In the genomic region with DNA sequence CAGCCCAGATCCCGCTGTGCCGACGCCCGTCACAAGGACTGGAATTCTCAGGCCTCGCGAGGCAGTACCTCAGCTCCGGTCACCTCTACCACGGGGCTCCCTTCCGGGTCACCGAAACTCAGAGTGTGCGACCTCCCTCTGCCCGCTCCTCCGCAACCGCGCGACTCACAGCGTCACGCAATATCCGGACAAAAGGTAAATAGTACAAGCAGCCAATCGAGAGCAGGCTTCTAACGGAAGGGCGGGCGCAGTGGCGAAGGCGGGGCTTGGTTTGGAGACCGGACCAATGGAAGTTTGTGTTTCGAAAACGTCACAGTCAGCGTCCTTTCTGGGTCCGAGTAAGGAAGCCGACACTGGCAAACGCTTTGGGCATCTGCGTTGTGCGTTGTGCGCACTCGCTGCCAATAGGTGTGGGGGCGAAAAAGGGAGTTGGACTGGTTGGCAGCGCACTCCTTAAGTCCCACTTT, we compare ENCODE assay signal across 8 mouse cellular contexts. TPM values are rescaled to one million over a fixed set of nuclear protein-coding genes. Genes with fewer than 3 reads are reported as not detected.
DNase-seq lines count a peak whose midpoint lies in the region; ATAC-seq and TF ChIP-seq lines count a peak whose summit lies in the region.

Ghitm (minus strand) TSS at position 146 of the 467 bp plus-strand sequence.

- H3K27me3 ChIP-seq in embryonic facial prominence, embryonic 14.5 days (replicated peaks; ENCODE audit: control insufficient read depth, insufficient read depth, low read length), result no peaks in the 10 kb centered on the region
- H3K27me3 ChIP-seq in heart, adult 2 months (ENCODE audit: control insufficient read depth, insufficient read depth, low read length), result no peaks in the 10 kb centered on the region
- H3K27me3 ChIP-seq in limb, embryonic 13.5 days, result no peaks in the 10 kb centered on the region
- H3K27me3 ChIP-seq in midbrain, embryonic 16.5 days (ENCODE audit: control insufficient read depth, insufficient read depth, low read depth, low read length), result no peaks in the 10 kb centered on the region

- H3K36me3 ChIP-seq in embryonic facial prominence, embryonic 14.5 days (ENCODE audit: control insufficient read depth, insufficient read depth, low read length), result peaks cover 30% of the 10 kb centered on the region
- peaks cover 20% of the 10 kb centered on the region for H3K36me3 ChIP-seq in heart, adult 2 months (ENCODE audit: control insufficient read depth, insufficient read depth, low read length)
- H3K36me3 ChIP-seq in limb, embryonic 13.5 days, result peaks cover 22% of the 10 kb centered on the region
- H3K36me3 ChIP-seq in midbrain, embryonic 16.5 days (ENCODE audit: control insufficient read depth, insufficient read depth, low read length), result peaks cover 2% of the 10 kb centered on the region; the same call in 1 of the 2 replicates

- peak; percentile 98 for DNase-seq in 3T3-L1 (ENCODE audit: low read depth, low spot score)
- peak; percentile 80 to 89 for DNase-seq in adrenal gland, postnatal 4 days (ENCODE audit: low spot score in 2 of 2)
- DNase-seq in embryonic facial prominence, embryonic 14.5 days (ENCODE audit: low spot score), result peak; percentile 99
- DNase-seq in heart, adult 2 months, result peak; percentile 96 to 97
- peak; percentile 98 to 99 for DNase-seq in kidney, adult 8-10 months
- DNase-seq in spleen, postnatal 10 days (ENCODE audit: low spot score in 2 of 2), result peak; percentile 92 to 97

- peaks cover 4% of the 10 kb centered on the region; the same call in 1 of the 2 replicates for H3K4me1 ChIP-seq in embryonic facial prominence, embryonic 14.5 days (ENCODE audit: control insufficient read depth, insufficient read depth, low read length)
- peaks cover 2% of the 10 kb centered on the region; the same call in 1 of the 2 replicates for H3K4me1 ChIP-seq in heart, adult 2 months (ENCODE audit: control insufficient read depth, insufficient read depth, low read length)
- peaks cover 6% of the 10 kb centered on the region; the same call in 1 of the 2 replicates for H3K4me1 ChIP-seq in limb, embryonic 13.5 days
- H3K4me1 ChIP-seq in midbrain, embryonic 16.5 days (ENCODE audit: control insufficient read depth, insufficient read depth, low read length), result peaks cover 9% of the 10 kb centered on the region

- H3K79me2 ChIP-seq in heart, adult 2 months (replicated peaks; ENCODE audit: control insufficient read depth, insufficient read depth, low read length), result no peaks in the 10 kb centered on the region

- peak within 1 kb of the TSS; percentile 88 for H3K9ac ChIP-seq in embryonic facial prominence, embryonic 14.5 days (ENCODE audit: low read depth, low read length)
- peak within 1 kb of the TSS; percentile 92 for H3K9ac ChIP-seq in heart, adult 2 months (ENCODE audit: low read depth, low read length)
- peak within 1 kb of the TSS; percentile 92 for H3K9ac ChIP-seq in limb, embryonic 13.5 days
- H3K9ac ChIP-seq in midbrain, embryonic 16.5 days (ENCODE audit: low read depth, low read length), result peak within 1 kb of the TSS; percentile 92

- 0 out of 2 replicates have a peak, but pooled peaks have one; percentile 51 for TF ChIP-seq EP300 in heart, adult 2 months (IDR thresholded peaks at IDR 0.05; ENCODE audit: insufficient read depth, low read depth, low read length)

- no peak for TF ChIP-seq CTCF in heart, adult 2 months (IDR thresholded peaks at IDR 0.05)

- WGBS in embryonic facial prominence, embryonic 14.5 days, result under 1% methylated on average over 38 of the region's 38 CpGs
- under 1% methylated on average over 38 of the region's 38 CpGs for WGBS in heart, adult 2 months
- WGBS in limb, embryonic 13.5 days, result 0% methylated on average over 38 of the region's 38 CpGs
- WGBS in midbrain, embryonic 16.5 days, result under 1% methylated on average over 38 of the region's 38 CpGs

- H3K27ac ChIP-seq in embryonic facial prominence, embryonic 14.5 days (replicated peaks; ENCODE audit: low read depth, low read length), result peak within 1 kb of the TSS; percentile 75
- peak within 1 kb of the TSS; percentile 87 for H3K27ac ChIP-seq in heart, adult 2 months
- peak within 1 kb of the TSS; percentile 67; the same call in 1 of the 2 replicates for H3K27ac ChIP-seq in limb, embryonic 13.5 days
- H3K27ac ChIP-seq in midbrain, embryonic 16.5 days (ENCODE audit: low read length), result peak within 1 kb of the TSS; percentile 84

- ATAC-seq in embryonic facial prominence, embryonic 14.5 days (ENCODE audit: low read depth), result peak; percentile 99
- peak; percentile 100 for ATAC-seq in limb, embryonic 13.5 days (ENCODE audit: low FRiP score, low read depth)
- ATAC-seq in midbrain, embryonic 16.5 days, result peak; percentile 99

- intact Hi-C loops in heart, adult 2 months (cut with DNase I), result loop anchor here (10.0 kb wide), 1 partner anchor 210 kb away; no protein-coding TSS in a partner anchor

- peak; percentile 90 for TF ChIP-seq POLR2A in heart, adult 2 months (IDR thresholded peaks at IDR 0.05; ENCODE audit: insufficient read depth, low read depth, low read length)

- H3K4me3 ChIP-seq in embryonic facial prominence, embryonic 14.5 days (ENCODE audit: low read depth, low read length), result peak within 1 kb of the TSS; percentile 81
- H3K4me3 ChIP-seq in heart, adult 2 months, result peak within 1 kb of the TSS; percentile 90
- peak within 1 kb of the TSS; percentile 88 for H3K4me3 ChIP-seq in limb, embryonic 13.5 days
- H3K4me3 ChIP-seq in midbrain, embryonic 16.5 days (ENCODE audit: low read depth, low read length), result peak within 1 kb of the TSS; percentile 97

- H3K4me2 ChIP-seq in embryonic facial prominence, embryonic 14.5 days (ENCODE audit: low read depth, low read length), result peak within 1 kb of the TSS; percentile 75
- peak within 1 kb of the TSS; percentile 69 for H3K4me2 ChIP-seq in limb, embryonic 13.5 days (replicated peaks)
- H3K4me2 ChIP-seq in midbrain, embryonic 16.5 days (ENCODE audit: low read length), result peak within 1 kb of the TSS; percentile 79

- no peaks in the 10 kb centered on the region for H3K9me3 ChIP-seq in embryonic facial prominence, embryonic 14.5 days (ENCODE audit: control insufficient read depth, low read length)
- H3K9me3 ChIP-seq in limb, embryonic 13.5 days, result no peaks in the 10 kb centered on the region
- H3K9me3 ChIP-seq in midbrain, embryonic 16.5 days (replicated peaks; ENCODE audit: control insufficient read depth, low read length, poor library complexity, severe bottlenecking), result no peaks in the 10 kb centered on the region

RNA-seq across cellular contexts. Expression of gene Ghitm, which starts in this region (rescaled TPM):
- 100 to 1,000 TPM; 353 to 375 TPM for total RNA-seq in adrenal gland, postnatal 4 days (2021)
- 198 and 210 TPM in 2 replicates for polyA plus RNA-seq in embryonic facial prominence, embryonic 14.5 days (2014; fragmentation: Nextera tagmentation; extraction: Ambion mirVana)
- 100 to 1,000 TPM; 604 to 677 TPM for total RNA-seq in heart, adult 2 months (2021)
- 328 and 496 TPM in 2 replicates for polyA plus RNA-seq in heart, adult 2 months (2012; rRNA removed)
- 173 and 175 TPM in 2 replicates for polyA plus RNA-seq in limb, embryonic 13.5 days (2015; fragmentation: Nextera tagmentation; extraction: Ambion mirVana)
- polyA plus RNA-seq in midbrain, embryonic 16.5 days (2015; fragmentation: Nextera tagmentation; extraction: Ambion mirVana), result 189 and 197 TPM in 2 replicates

Comparison
In these comparisons a context has a peak if more than half of its experiments do, and no peak if none do; other contexts are left out.
1. Peak in every context shown above with its lines: DNase-seq, ATAC-seq, H3K4me3 ChIP-seq and H3K27ac ChIP-seq.